8 mouse cellular contexts compared by ENCODE assay signal in genomic region chr6:13838677-13839344, GRCm38 (mm10). TPM values are rescaled to one million over a fixed set of nuclear protein-coding genes. Genes with fewer than 3 reads are reported as not detected.
DNase-seq lines count a peak whose midpoint lies in the region; ATAC-seq and TF ChIP-seq lines count a peak whose summit lies in the region.

No protein-coding gene starts in this region.

- peak overlapping the region; percentile 97 for H3K9ac ChIP-seq in hindbrain, postnatal 0 days (replicated peaks; ENCODE audit: low read length)

- peak overlapping the region; percentile 78 for H3K4me3 ChIP-seq in hindbrain, postnatal 0 days (ENCODE audit: low read length)
- H3K4me3 ChIP-seq in macrophage (ENCODE audit: inconsistent target): peak overlapping the region; percentile 48

- peak overlapping the region; percentile 100 for H3K27ac ChIP-seq in hindbrain, postnatal 0 days
- H3K27ac ChIP-seq in macrophage: peak overlapping the region; percentile 44

- ATAC-seq in hindbrain, postnatal 0 days: peak; percentile 86

- WGBS in hindbrain, postnatal 0 days: under 1% methylated on average over 41 of the region's 41 CpGs
- WGBS in macrophage (ENCODE audit: missing documents): under 1% methylated on average over 37 of the region's 41 CpGs

- peak; percentile 31 for DNase-seq in T-cell, adult 2 months (ENCODE audit: low spot score)
- peak; percentile 64 to 81 for DNase-seq in cerebellum, postnatal 4 days (ENCODE audit: low spot score in 2 of 2)
- peak; percentile 61 for DNase-seq in gastrocnemius, postnatal 10 days
- peak; percentile 91 for DNase-seq in hindbrain, postnatal 0 days (ENCODE audit: low spot score)
- peak; percentile 68 to 75 for DNase-seq in left cerebral cortex, adult 8-10 months (ENCODE audit: low spot score in 2 of 2)
- DNase-seq in retina, postnatal 7 days (ENCODE audit: low read depth, low spot score): peak; percentile 53
- peak; percentile 52 for DNase-seq in urinary bladder, adult 2 months (ENCODE audit: low spot score)

- peak overlapping the region; percentile 78 for H3K4me2 ChIP-seq in hindbrain, postnatal 0 days (ENCODE audit: low read depth, low read length)

- H3K79me2 ChIP-seq in macrophage (ENCODE audit: inconsistent target): no peaks in the 10 kb centered on the region

- no peaks in the 10 kb centered on the region for H3K36me3 ChIP-seq in hindbrain, postnatal 0 days (ENCODE audit: insufficient read depth, low read length)
- H3K36me3 ChIP-seq in macrophage (ENCODE audit: inconsistent target): no peaks in the 10 kb centered on the region

- H3K9me3 ChIP-seq in hindbrain, postnatal 0 days (ENCODE audit: low read length): no peaks in the 10 kb centered on the region

- H3K4me1 ChIP-seq in hindbrain, postnatal 0 days (ENCODE audit: insufficient read depth, low read length): no peaks in the 10 kb centered on the region

- TF ChIP-seq CTCF in hindbrain, postnatal 0 days (IDR thresholded peaks at IDR 0.05; ENCODE audit: low read depth): no peak

- H3K27me3 ChIP-seq in hindbrain, postnatal 0 days (ENCODE audit: insufficient read depth, low read length): no peaks in the 10 kb centered on the region

RNA-seq across cellular contexts. Expression of gene Gpr85, which starts 0.9 kb away (rescaled TPM):
- 1 to 10 TPM; 1.0 to 1.2 TPM for total RNA-seq in gastrocnemius, postnatal 10 days (2021)
- 77.8 and 84.3 TPM in 2 replicates for total RNA-seq in hindbrain, postnatal 0 days (2014; rRNA removed)
- polyA plus RNA-seq in hindbrain, postnatal 0 days (2015; fragmentation: Nextera tagmentation; extraction: Ambion mirVana): 87.5 and 89.1 TPM in 2 replicates
- 10 to 100 TPM; 34.9 to 37.0 (median 35.9) TPM for total RNA-seq in left cerebral cortex, adult 8-10 months (2022)
- 100 to 1,000 TPM in 9 of 26 experiments, 10 to 100 TPM in 14, 1 to 10 TPM in 3; 4.4 to 269 (median 61.6) TPM for total RNA-seq in macrophage (2018; cell fraction: chromatin; rRNA removed)
- 10 to 100 TPM in 18 of 26 experiments, 1 to 10 TPM in 8; 1.5 to 55.5 (median 16.9) TPM for total RNA-seq in macrophage (2018; cell fraction: cytosol; rRNA removed)
- 100 to 1,000 TPM in 12 of 26 experiments, 10 to 100 TPM in 12, 1 to 10 TPM in 2; 5.4 to 288 (median 88.4) TPM for total RNA-seq in macrophage (2018; cell fraction: nucleus; rRNA removed)
- 2.0 to 3.1 TPM (median 2.0 TPM) in 3 replicates for polyA plus RNA-seq in macrophage (2018)
- polyA plus RNA-seq in urinary bladder, adult 2 months (2012; rRNA removed): 0.65 and 0.84 TPM in 2 replicates

RNA-seq across cellular contexts. Expression of gene 2610001J05Rik, which starts 32.5 kb away (rescaled TPM):
- total RNA-seq in gastrocnemius, postnatal 10 days (2021): 10 to 100 TPM; 30.0 to 33.2 TPM
- 9.8 and 15.6 TPM in 2 replicates for total RNA-seq in hindbrain, postnatal 0 days (2014; rRNA removed)
- 122 TPM in 2 replicates for polyA plus RNA-seq in hindbrain, postnatal 0 days (2015; fragmentation: Nextera tagmentation; extraction: Ambion mirVana)
- 10 to 100 TPM; 34.0 to 36.7 (median 35.2) TPM for total RNA-seq in left cerebral cortex, adult 8-10 months (2022)
- 10 to 100 TPM; 14.2 to 95.5 (median 37.2) TPM for total RNA-seq in macrophage (2018; cell fraction: chromatin; rRNA removed)
- total RNA-seq in macrophage (2018; cell fraction: cytosol; rRNA removed): 10 to 100 TPM; 71.8 to 99.5 (median 83.0) TPM
- 100 to 1,000 TPM in 11 of 26 experiments, 10 to 100 TPM in 15; 53.5 to 180 (median 96.1) TPM for total RNA-seq in macrophage (2018; cell fraction: nucleus; rRNA removed)
- polyA plus RNA-seq in macrophage (2018): 63.4 to 125 TPM (median 90.9 TPM) in 3 replicates
- 111 and 138 TPM in 2 replicates for polyA plus RNA-seq in urinary bladder, adult 2 months (2012; rRNA removed)

Comparison
In these comparisons a context has a peak if more than half of its experiments do, and no peak if none do; other contexts are left out.
1. Peak in every context shown above with its lines: DNase-seq, ATAC-seq, H3K4me3 ChIP-seq and H3K27ac ChIP-seq.
2. DNase-seq: peak in every context shown above with its lines; median percentile 91 in hindbrain, postnatal 0 days; 72 in cerebellum, postnatal 4 days; 72 in left cerebral cortex, adult 8-10 months; 61 in gastrocnemius, postnatal 10 days; 53 in retina, postnatal 7 days; 52 in urinary bladder, adult 2 months; 31 in T-cell, adult 2 months.
3. RNA of gene Gpr85, which starts 0.9 kb away (total RNA-seq): 77.8 to 84.3 TPM in hindbrain, postnatal 0 days and 34.9 to 37.0 TPM in left cerebral cortex, adult 8-10 months; 1.0 to 1.2 TPM in gastrocnemius, postnatal 10 days; every median in the first group is over 10 times any median in the second.